Mouse (Mus musculus): ENCODE measurements at regions not wholly inside any gene's neighbourhood (a gene's known extent, or its start where the extent isn't known, plus 50 kb on each side); places are given as distances from the start of the nearest gene placed in this dataset.

DNA sequence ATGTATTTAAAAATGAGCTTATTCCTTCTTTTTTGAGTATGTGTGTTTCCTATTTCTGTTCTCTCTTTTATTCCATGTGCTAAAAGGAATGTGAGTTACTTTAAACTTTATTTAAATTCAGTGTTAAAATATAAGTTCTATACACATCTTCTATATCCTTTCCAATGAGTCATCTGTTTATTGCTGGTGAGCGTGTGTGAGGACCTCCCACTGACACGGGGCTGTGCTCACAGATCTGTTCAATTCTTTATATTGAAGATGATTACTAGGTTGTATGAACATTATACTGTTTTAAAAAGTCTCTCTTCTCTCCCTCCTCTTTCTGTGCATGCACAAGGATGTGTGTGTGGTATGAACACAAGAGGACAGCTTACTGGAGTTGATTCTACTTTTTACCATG is 55.3 kb upstream of the Dnajc19 start:
- in situ Hi-C loops (cut with MboI, MseI) = no loop called here

Measured in T-helper 1 cell (primary cell).